Mouse (Mus musculus) B cell, adult 2 months (primary cell): ENCODE results near the gene Atxn10.

Experiments used
- DNase-seq, 2 experiments: peaks; one replicate each; pipeline ENCODE4 v3.0.0; 2022

The Atxn10 gene

GRCm38 (mm10) chr15:85336301-85336991, 401 bp downstream of the Atxn10 start:
- DNase-seq, result peak; percentile 78 to 79

GRCm38 (mm10) chr15:85337219-85337618, 1.2 kb downstream of the Atxn10 start:
- DNase-seq, result no peak

- DNase-seq, result no peak
Measured at GRCm38 (mm10) chr15:85337979-85338378, 1.9 kb downstream of the Atxn10 start.

- DNase-seq, result no peak
Measured at GRCm38 (mm10) chr15:85342246-85342645, 6.2 kb downstream of the Atxn10 start.

GRCm38 (mm10) chr15:85344673-85345072, 8.6 kb downstream of the Atxn10 start:
- no peak for DNase-seq

- DNase-seq, result no peak
Measured at GRCm38 (mm10) chr15:85347058-85347700, 11.1 kb downstream of the Atxn10 start.

- no peak for DNase-seq
Measured at GRCm38 (mm10) chr15:85350144-85350543, 14.1 kb downstream of the Atxn10 start.

GRCm38 (mm10) chr15:85354060-85354459, 18.0 kb downstream of the Atxn10 start:
- DNase-seq, result no peak

- DNase-seq, result no peak
Measured at GRCm38 (mm10) chr15:85356112-85356511, 20.1 kb downstream of the Atxn10 start.

- no peak for DNase-seq
Measured at GRCm38 (mm10) chr15:85357465-85358225, 21.6 kb downstream of the Atxn10 start.

GRCm38 (mm10) chr15:85359483-85359882, 23.4 kb downstream of the Atxn10 start:
- DNase-seq, result no peak

- no peak for DNase-seq
Measured at GRCm38 (mm10) chr15:85359901-85360300, 23.9 kb downstream of the Atxn10 start.

GRCm38 (mm10) chr15:85364366-85364765, 28.3 kb downstream of the Atxn10 start:
- no peak for DNase-seq

- no peak for DNase-seq
Measured at GRCm38 (mm10) chr15:85366938-85367337, 30.9 kb downstream of the Atxn10 start.

GRCm38 (mm10) chr15:85369765-85370164, 33.7 kb downstream of the Atxn10 start:
- DNase-seq, result no peak

- no peak for DNase-seq
Measured at GRCm38 (mm10) chr15:85373125-85373524, 37.1 kb downstream of the Atxn10 start.

- no peak for DNase-seq
Measured at GRCm38 (mm10) chr15:85383477-85383876, 47.4 kb downstream of the Atxn10 start.

GRCm38 (mm10) chr15:85388696-85389095, 52.7 kb downstream of the Atxn10 start:
- DNase-seq, result no peak

- DNase-seq, result no peak
Measured at GRCm38 (mm10) chr15:85389915-85390314, 53.9 kb downstream of the Atxn10 start.

GRCm38 (mm10) chr15:85395360-85395759, 59.3 kb downstream of the Atxn10 start:
- no peak for DNase-seq

GRCm38 (mm10) chr15:85401926-85402325, 65.9 kb downstream of the Atxn10 start:
- no peak for DNase-seq

GRCm38 (mm10) chr15:85403256-85403731, 67.2 kb downstream of the Atxn10 start:
- no peak for DNase-seq

- no peak for DNase-seq
Measured at GRCm38 (mm10) chr15:85404739-85405138, 68.7 kb downstream of the Atxn10 start.

- DNase-seq, result no peak
Measured at GRCm38 (mm10) chr15:85405567-85405966, 69.5 kb downstream of the Atxn10 start.
